Comparison of ENCODE assay signal across 8 mouse cellular contexts in genomic region chr2:118896914-118897291, GRCm38 (mm10). TPM values are rescaled to one million over a fixed set of nuclear protein-coding genes. Genes with fewer than 3 reads are reported as not detected.
DNase-seq lines count a peak whose midpoint lies in the region; ATAC-seq and TF ChIP-seq lines count a peak whose summit lies in the region.

No protein-coding gene starts in this region.

- 2% methylated on average over 13 of the region's 13 CpGs for WGBS in lung, adult 2 months
- 1% methylated on average over 13 of the region's 13 CpGs for WGBS in embryonic facial prominence, embryonic 10.5 days
- under 1% methylated on average over 13 of the region's 13 CpGs for WGBS in hindbrain, embryonic 16.5 days
- WGBS in midbrain, embryonic 16.5 days: 0% methylated on average over 13 of the region's 13 CpGs

- peak overlapping the region; percentile 77 for H3K4me2 ChIP-seq in hindbrain, embryonic 16.5 days (ENCODE audit: low read length)
- H3K4me2 ChIP-seq in midbrain, embryonic 16.5 days (ENCODE audit: low read length): peak overlapping the region; percentile 82

- no peaks in the 10 kb centered on the region for H3K9me3 ChIP-seq in embryonic facial prominence, embryonic 10.5 days
- H3K9me3 ChIP-seq in hindbrain, embryonic 16.5 days (ENCODE audit: control insufficient read depth, low read length): no peaks in the 10 kb centered on the region
- no peaks in the 10 kb centered on the region for H3K9me3 ChIP-seq in midbrain, embryonic 16.5 days (replicated peaks; ENCODE audit: control insufficient read depth, low read length, poor library complexity, severe bottlenecking)

- H3K4me3 ChIP-seq in lung, adult 2 months (replicated peaks; ENCODE audit: extremely low read depth, low read depth, low read length): peak overlapping the region; percentile 54
- H3K4me3 ChIP-seq in embryonic facial prominence, embryonic 10.5 days: peak overlapping the region; percentile 61
- peak overlapping the region; percentile 44 for H3K4me3 ChIP-seq in hindbrain, embryonic 16.5 days (ENCODE audit: low read length)
- peak overlapping the region; percentile 39 for H3K4me3 ChIP-seq in midbrain, embryonic 16.5 days (ENCODE audit: low read depth, low read length)

- peak overlapping the region; percentile 52 for H3K9ac ChIP-seq in hindbrain, embryonic 16.5 days (ENCODE audit: low read depth, low read length)
- peak overlapping the region; percentile 59 for H3K9ac ChIP-seq in midbrain, embryonic 16.5 days (ENCODE audit: low read depth, low read length)

- DNase-seq in lung, adult 2 months: no peak
- no peak for DNase-seq in lung, postnatal 14 days
- no peak for DNase-seq in embryonic facial prominence, embryonic 10.5 days (ENCODE audit: low spot score)
- DNase-seq in layer of hippocampus, postnatal 10 days (ENCODE audit: low spot score in 2 of 2): no peak
- DNase-seq in adrenal gland, postnatal 14 days: no peak
- no peak for DNase-seq in ovary, postnatal 14 days (ENCODE audit: low spot score)

- TF ChIP-seq POLR2A in lung, adult 2 months (IDR thresholded peaks at IDR 0.05; ENCODE audit: borderline replicate concordance, extremely low read depth, low read depth, low read length): no peak

- no peak for ATAC-seq in hindbrain, embryonic 16.5 days
- ATAC-seq in midbrain, embryonic 16.5 days: no peak

- no peak overlapping the region for H3K27ac ChIP-seq in embryonic facial prominence, embryonic 10.5 days (replicated peaks)
- no peak overlapping the region for H3K27ac ChIP-seq in hindbrain, embryonic 16.5 days (ENCODE audit: low read depth, low read length)
- no peak overlapping the region for H3K27ac ChIP-seq in midbrain, embryonic 16.5 days (ENCODE audit: low read length)

- no peak for TF ChIP-seq CTCF in lung, adult 2 months (IDR thresholded peaks at IDR 0.05; ENCODE audit: insufficient read depth, low read length)

- peaks cover 17% of the 10 kb centered on the region for H3K4me1 ChIP-seq in lung, adult 2 months (ENCODE audit: control insufficient read depth, insufficient read depth, low read length)
- H3K4me1 ChIP-seq in embryonic facial prominence, embryonic 10.5 days: peaks cover 54% of the 10 kb centered on the region
- H3K4me1 ChIP-seq in hindbrain, embryonic 16.5 days (ENCODE audit: control insufficient read depth, insufficient read depth, low read depth, low read length): peaks cover 26% of the 10 kb centered on the region
- H3K4me1 ChIP-seq in midbrain, embryonic 16.5 days (ENCODE audit: control insufficient read depth, insufficient read depth, low read length): peaks cover 19% of the 10 kb centered on the region

- peaks cover 90% of the 10 kb centered on the region for H3K27me3 ChIP-seq in embryonic facial prominence, embryonic 10.5 days (replicated peaks; ENCODE audit: low read depth, poor library complexity, severe bottlenecking)
- peaks cover 41% of the 10 kb centered on the region for H3K27me3 ChIP-seq in hindbrain, embryonic 16.5 days (replicated peaks; ENCODE audit: control insufficient read depth, insufficient read depth, low read length)
- H3K27me3 ChIP-seq in midbrain, embryonic 16.5 days (ENCODE audit: control insufficient read depth, insufficient read depth, low read depth, low read length): peaks cover 60% of the 10 kb centered on the region

- H3K36me3 ChIP-seq in embryonic facial prominence, embryonic 10.5 days (replicated peaks): no peaks in the 10 kb centered on the region
- no peaks in the 10 kb centered on the region for H3K36me3 ChIP-seq in hindbrain, embryonic 16.5 days (ENCODE audit: control insufficient read depth, insufficient read depth, low read length)
- no peaks in the 10 kb centered on the region for H3K36me3 ChIP-seq in midbrain, embryonic 16.5 days (ENCODE audit: control insufficient read depth, insufficient read depth, low read length)

RNA-seq across cellular contexts. Expression of gene Bahd1, which starts 3.3 kb away (rescaled TPM):
- 18.7 and 21.0 TPM in 2 replicates for polyA plus RNA-seq in lung, adult 2 months (2012; rRNA removed)
- 3.2 and 3.3 TPM in 2 replicates for polyA plus RNA-seq in embryonic facial prominence, embryonic 10.5 days (2016; fragmentation: Nextera tagmentation; extraction: Ambion mirVana)
- 6.2 and 6.5 TPM in 2 replicates for polyA plus RNA-seq in hindbrain, embryonic 16.5 days (2015; fragmentation: Nextera tagmentation; extraction: Ambion mirVana)
- 6.4 and 6.9 TPM in 2 replicates for polyA plus RNA-seq in midbrain, embryonic 16.5 days (2015; fragmentation: Nextera tagmentation; extraction: Ambion mirVana)
- total RNA-seq in layer of hippocampus, postnatal 10 days (2021): 10 to 100 TPM; 36.6 to 43.1 TPM
- 32.3 and 33.7 TPM in 2 replicates for total RNA-seq in adrenal gland, postnatal 14 days (2021)

RNA-seq across cellular contexts. Expression of gene Chst14, which starts 29.4 kb away (rescaled TPM):
- 22.3 and 28.4 TPM in 2 replicates for polyA plus RNA-seq in lung, adult 2 months (2012; rRNA removed)
- 20.8 and 22.2 TPM in 2 replicates for polyA plus RNA-seq in embryonic facial prominence, embryonic 10.5 days (2016; fragmentation: Nextera tagmentation; extraction: Ambion mirVana)
- polyA plus RNA-seq in hindbrain, embryonic 16.5 days (2015; fragmentation: Nextera tagmentation; extraction: Ambion mirVana): 5.3 and 7.3 TPM in 2 replicates
- 4.6 and 4.7 TPM in 2 replicates for polyA plus RNA-seq in midbrain, embryonic 16.5 days (2015; fragmentation: Nextera tagmentation; extraction: Ambion mirVana)
- total RNA-seq in layer of hippocampus, postnatal 10 days (2021): 1 to 10 TPM; 2.5 to 3.5 TPM
- total RNA-seq in adrenal gland, postnatal 14 days (2021): 10.1 and 13.3 TPM in 2 replicates

RNA-seq across cellular contexts. Expression of gene Ivd, which starts 35.1 kb away (rescaled TPM):
- 56.4 and 77.5 TPM in 2 replicates for polyA plus RNA-seq in lung, adult 2 months (2012; rRNA removed)
- 74.0 and 81.3 TPM in 2 replicates for polyA plus RNA-seq in embryonic facial prominence, embryonic 10.5 days (2016; fragmentation: Nextera tagmentation; extraction: Ambion mirVana)
- 52.2 and 56.1 TPM in 2 replicates for polyA plus RNA-seq in hindbrain, embryonic 16.5 days (2015; fragmentation: Nextera tagmentation; extraction: Ambion mirVana)
- 38.6 and 46.3 TPM in 2 replicates for polyA plus RNA-seq in midbrain, embryonic 16.5 days (2015; fragmentation: Nextera tagmentation; extraction: Ambion mirVana)
- total RNA-seq in layer of hippocampus, postnatal 10 days (2021): 100 to 1,000 TPM in 1 of 2 experiments, 10 to 100 TPM in 1; 76.5 to 102 TPM
- total RNA-seq in adrenal gland, postnatal 14 days (2021): 173 and 197 TPM in 2 replicates
